Mouse (Mus musculus): ENCODE results near the gene Slc24a4. TPM values are rescaled to one million over a fixed set of nuclear protein-coding genes. Genes with fewer than 3 reads are reported as not detected.

Gene Slc24a4
- total RNA-seq, 2 experiments from 2014 or later = 45.0 to 49.2 TPM

DNA sequence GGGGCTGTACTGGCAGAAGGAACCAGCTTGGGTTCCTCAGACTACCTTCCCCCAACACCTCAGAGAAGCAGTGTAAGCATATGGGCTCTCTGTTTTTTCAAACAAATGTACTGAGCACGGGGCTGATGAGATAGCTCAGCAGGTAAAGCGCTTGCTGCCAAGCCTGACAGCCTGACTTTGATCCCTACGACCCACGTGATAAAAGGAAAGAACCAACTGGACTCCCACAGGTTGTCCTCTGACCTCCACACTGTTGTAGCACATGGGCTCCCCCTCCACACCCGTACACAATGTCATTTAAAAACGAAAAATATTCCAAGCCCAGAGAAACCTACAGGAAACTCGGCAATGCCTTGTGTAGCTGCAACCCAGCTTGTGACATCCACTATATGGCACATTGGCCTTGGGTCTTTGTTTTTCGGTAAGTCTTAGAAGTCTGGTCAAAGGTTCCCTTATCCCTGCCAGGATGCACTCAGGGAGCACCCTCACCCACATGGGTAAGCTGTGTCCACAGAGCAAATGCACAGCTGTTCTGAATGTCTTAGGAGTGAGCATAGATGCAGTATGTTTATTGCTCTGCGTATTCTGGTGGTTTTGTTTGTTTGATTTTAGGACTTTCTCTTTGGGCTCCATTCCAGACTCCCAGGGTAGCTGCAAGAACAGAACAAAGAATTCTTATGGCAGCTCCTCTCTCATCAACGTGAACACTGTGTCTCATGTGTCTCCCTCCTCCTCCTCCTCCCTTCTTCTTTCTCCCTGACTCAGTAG, 176.7 kb downstream of the Slc24a4 start:
- DNase-seq (ENCODE audit: low spot score in 2 of 2) = no peak

GRCm38 (mm10) chr12:102308001-102308456, 179.5 kb downstream of the Slc24a4 start:
- DNase-seq (ENCODE audit: low spot score in 2 of 2) = peak in 1 of 2 experiments; percentile 33

DNA sequence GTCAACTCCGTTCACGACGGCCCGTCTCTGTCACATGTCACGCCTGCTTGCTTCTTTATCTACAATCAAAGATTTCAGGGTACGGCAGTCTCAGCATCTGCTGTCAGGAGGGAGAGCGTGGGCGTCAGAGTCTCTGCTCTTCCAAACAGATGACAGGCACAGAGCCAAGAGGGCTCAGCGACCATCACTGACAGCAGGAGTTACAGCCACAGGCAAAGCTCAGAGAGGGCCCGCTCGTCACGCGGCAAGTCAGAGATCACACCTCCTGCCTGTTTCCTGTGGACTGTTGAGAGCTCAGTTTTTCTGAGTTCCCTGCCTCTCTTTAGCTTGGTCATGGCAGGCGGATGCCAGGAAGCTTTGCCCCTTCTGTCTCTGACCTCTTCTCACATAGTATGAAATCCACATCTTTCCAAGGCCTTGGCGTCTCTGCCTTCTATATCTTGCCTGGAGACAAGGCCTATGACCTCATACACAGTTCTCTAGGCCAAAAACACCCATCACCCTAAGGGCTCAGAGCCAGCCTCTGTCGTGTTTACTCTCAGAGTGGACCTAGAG, 180.0 kb downstream of the Slc24a4 start:
- DNase-seq (ENCODE audit: low spot score in 2 of 2) = peak; percentile 65 to 77

DNA sequence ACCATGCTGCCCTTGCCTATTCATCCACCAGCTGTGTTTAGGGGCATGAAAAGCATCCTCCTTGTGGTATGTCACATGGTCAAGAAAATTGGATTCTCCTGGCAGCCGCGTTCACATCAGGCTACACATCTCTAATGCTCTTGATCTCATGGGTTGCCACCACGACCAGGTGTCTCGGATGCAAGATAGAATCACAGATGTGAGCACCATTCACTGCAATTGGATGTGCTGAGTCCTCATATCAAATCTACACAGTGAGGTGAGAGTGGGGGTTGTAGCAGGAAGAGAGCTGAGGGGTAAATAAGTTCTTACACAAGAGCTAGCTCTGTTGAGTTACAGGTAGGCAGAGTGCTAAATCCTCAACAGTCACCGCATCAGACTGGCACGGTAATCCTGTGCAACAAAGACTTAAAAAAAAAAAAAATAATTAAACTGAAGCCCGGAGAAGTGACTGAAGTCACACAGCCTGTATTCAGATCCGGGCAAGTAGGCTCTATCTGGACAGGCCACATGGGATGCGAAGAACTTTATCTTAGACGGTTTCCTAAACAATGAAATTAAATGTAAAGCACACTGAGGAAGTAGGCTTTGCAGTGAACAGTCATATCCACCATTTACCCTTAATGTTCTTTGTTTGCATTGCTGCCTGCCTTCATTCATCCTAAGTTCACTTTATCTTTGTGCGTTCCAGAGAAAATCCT, 180.7 kb downstream of the Slc24a4 start:
- no peak for DNase-seq (ENCODE audit: low spot score in 2 of 2)

DNA sequence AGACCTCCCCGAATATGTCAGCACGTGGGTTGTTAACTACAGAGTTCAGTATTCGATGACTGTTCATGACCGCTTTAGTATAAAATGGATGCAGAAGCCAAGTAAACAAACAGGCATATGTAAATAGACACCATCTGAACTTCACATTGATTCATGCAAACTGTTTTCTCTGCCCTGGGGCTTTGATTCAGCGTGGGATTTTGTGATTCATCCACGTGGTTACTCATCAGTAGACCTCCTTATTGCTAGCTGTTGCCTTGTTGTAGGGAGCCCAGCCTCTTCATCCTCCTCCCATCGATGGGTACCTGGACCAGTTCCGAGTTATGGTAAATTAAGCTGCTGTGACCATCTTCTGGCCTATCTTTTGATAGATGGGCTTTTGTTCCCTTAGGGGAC, 181.3 kb downstream of the Slc24a4 start:
- DNase-seq (ENCODE audit: low spot score in 2 of 2) = no peak

DNA sequence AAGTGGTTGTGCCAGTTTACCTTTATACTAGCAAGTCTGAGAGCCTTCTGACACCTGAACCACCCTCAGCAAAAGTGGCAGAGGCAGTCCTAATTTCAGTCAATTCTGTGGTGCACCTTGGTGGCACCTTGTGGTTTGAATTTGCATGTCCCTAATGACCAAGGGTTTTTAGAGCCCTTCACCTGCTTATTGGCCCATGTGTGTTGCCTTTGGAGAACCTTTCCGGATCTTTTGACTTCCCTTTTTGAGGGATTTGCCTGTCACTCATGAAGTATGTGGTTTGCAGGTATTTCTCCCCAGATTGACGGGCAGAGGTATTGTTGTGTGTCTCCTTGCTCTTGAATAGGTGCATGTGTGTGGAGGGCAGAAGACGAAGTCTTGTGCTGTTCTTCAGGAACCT, 181.7 kb downstream of the Slc24a4 start:
- DNase-seq (ENCODE audit: low spot score in 2 of 2) = no peak

- DNase-seq (ENCODE audit: low spot score in 2 of 2) = no peak
Observed at GRCm38 (mm10) chr12:102311454-102311853, 182.9 kb downstream of the Slc24a4 start.

Other genes with a start within 250 kb of the Slc24a4 start
- 10 to 100 TPM; 28.1 to 30.1 TPM for gene Trip11, start 215.5 kb upstream of the Slc24a4 start, total RNA-seq (2021)
- 10 to 100 TPM; 20.7 to 21.3 TPM for gene Atxn3, start 170.5 kb upstream of the Slc24a4 start, total RNA-seq (2021)
- 10 to 100 TPM; 26.4 to 27.4 TPM for gene Cpsf2, start 152.7 kb upstream of the Slc24a4 start, total RNA-seq (2021)
- gene Rin3, start 154.3 kb downstream of the Slc24a4 start, total RNA-seq (2021) = 1 to 10 TPM; 3.5 to 4.2 TPM

All from left cerebral cortex, adult 18-20 months (tissue).